Mouse (Mus musculus): ENCODE data around the gene Ptgis.

DNA sequence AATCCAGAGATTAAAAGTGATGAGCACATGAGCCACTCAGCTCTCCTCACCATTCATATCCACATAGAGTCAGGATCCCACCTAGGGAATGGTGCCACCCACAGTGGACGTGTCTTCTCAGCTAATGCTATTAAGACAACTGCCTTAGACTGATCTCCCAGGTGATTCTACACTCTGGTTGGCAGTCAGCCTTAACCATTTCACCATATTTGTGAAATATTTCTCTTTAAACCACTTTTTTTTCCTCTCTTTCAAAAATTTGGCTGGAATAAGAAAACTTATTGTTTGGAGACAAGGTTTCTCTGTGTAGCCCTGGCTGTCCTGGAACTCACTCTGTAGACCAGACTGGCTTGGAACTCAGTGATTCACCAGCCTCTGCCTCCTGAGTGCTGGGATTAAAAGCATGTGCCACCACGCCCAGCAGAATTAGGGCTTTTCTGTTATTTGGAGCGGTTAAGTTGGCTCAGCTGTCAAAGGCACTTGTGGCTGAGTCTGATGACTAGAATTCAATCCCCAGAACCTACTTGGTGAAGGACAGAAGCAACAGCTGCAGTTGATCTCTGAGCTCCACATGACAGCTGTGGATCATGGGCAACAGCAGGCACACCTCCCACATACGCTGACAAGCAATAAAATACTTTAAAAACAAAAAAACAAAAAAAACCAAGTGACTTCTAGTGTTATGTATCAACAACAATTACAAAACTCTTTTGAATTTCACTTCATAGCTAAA, 3.6 kb upstream of the Ptgis start:
- TF ChIP-seq POU5F1 (IDR thresholded peaks at IDR 0.05; ENCODE audit: borderline replicate concordance, low read length) (no peak), CTCF (conservative IDR thresholded peaks at IDR 0.05; ENCODE audit: low read length) (no peak)
